Mouse (Mus musculus) brain, embryonic 14.5 days (tissue): Measurements from ENCODE around the gene Slc45a1.

Source experiments
- CTCF ChIP-seq: fragments of 200-500 bp; IDR thresholded peaks from 2 replicates; pipeline ENCODE4 v1.5.1; 2012; ENCODE audit warnings: inconsistent platforms, mild to moderate bottlenecking, moderate library complexity, borderline replicate concordance; ENCODE audit not compliant: insufficient read depth, insufficient read length; ENCODE audit errors: extremely low read depth
- POLR2A ChIP-seq: fragments of 200-500 bp; IDR thresholded peaks from 2 replicates; pipeline ENCODE4 v1.6.1; 2012; ENCODE audit warnings: mild to moderate bottlenecking, inconsistent platforms, borderline replicate concordance; ENCODE audit not compliant: poor library complexity, insufficient read depth, insufficient read length, severe bottlenecking; ENCODE audit errors: extremely low read depth

- TF ChIP-seq CTCF (no peak), POLR2A (no peak)
Observed at GRCm38 (mm10) chr4:150606449-150607161, 45.4 kb downstream of the Slc45a1 start.
